Mouse (Mus musculus): ENCODE data around the gene Phc2.

- TF ChIP-seq GATA1 (IDR thresholded peaks at IDR 0.05; ENCODE audit: borderline replicate concordance, low read length) (no peak), FLI1 (IDR thresholded peaks at IDR 0.05; ENCODE audit: low read length) (no peak)
Observed at GRCm38 (mm10) chr4:128693207-128693606, 38.7 kb downstream of the Phc2 start.

Measured in megakaryocyte, embryonic 14.5 days (primary cell).